Mouse (Mus musculus): ENCODE results near the gene Fnip1. TPM values are rescaled to one million over a fixed set of nuclear protein-coding genes. Genes with fewer than 3 reads are reported as not detected.
"Not testable (repeated sequence)": the region's sequence is repeated elsewhere in the genome, so short reads cannot be mapped to it uniquely, and the experiment has no call there.

Fnip1 gene
- 11.1 and 12.4 TPM in 2 replicates for polyA plus RNA-seq (2014; fragmentation: Nextera tagmentation; extraction: Ambion mirVana)

GRCm38 (mm10) chr11:54437823-54438337 is at the start of gene Fnip1:
Gene Fnip1 (plus strand): TSS chr11:54438199.
- Histone ChIP-seq H3K4me2 (peak within 1 kb of the TSS; percentile 84), H3K27ac (ENCODE audit: low read depth) (peak within 1 kb of the TSS; percentile 87), H3K4me1 (ENCODE audit: insufficient read depth) (peaks cover 8% of the 10 kb centered on the region; the same call in 1 of the 2 replicates), H3K9me3 (ENCODE audit: low read depth, low read length) (no peaks in the 10 kb centered on the region), H3K4me3 (ENCODE audit: low read depth, low read length) (peak within 1 kb of the TSS; percentile 92), H3K9ac (peak within 1 kb of the TSS; percentile 94), H3K36me3 (ENCODE audit: insufficient read depth) (no peaks in the 10 kb centered on the region), H3K27me3 (ENCODE audit: insufficient read depth, low read length) (no peaks in the 10 kb centered on the region)
- peak; percentile 97 for DNase-seq
- under 1% methylated on average over 47 of the region's 47 CpGs for WGBS
- peak; percentile 97 for ATAC-seq (ENCODE audit: insufficient read depth)
- no peak for TF ChIP-seq CTCF (IDR thresholded peaks at IDR 0.05; ENCODE audit: low read depth)

GRCm38 (mm10) chr11:54390386-54390785 is 47.6 kb upstream of the Fnip1 start:
- H3K27me3 ChIP-seq (ENCODE audit: insufficient read depth, low read length), result no peaks in the 10 kb centered on the region
- TF ChIP-seq CTCF (IDR thresholded peaks at IDR 0.05; ENCODE audit: low read depth), result no peak
- ATAC-seq (ENCODE audit: insufficient read depth) (no peak), DNase-seq (no peak)
- no peaks in the 10 kb centered on the region for H3K4me1 ChIP-seq (ENCODE audit: insufficient read depth)
- no peak overlapping the region for H3K27ac ChIP-seq (ENCODE audit: low read depth)
- H3K4me2 ChIP-seq, result no peak overlapping the region
- no peaks in the 10 kb centered on the region for H3K36me3 ChIP-seq (ENCODE audit: insufficient read depth)
- H3K9me3 ChIP-seq (ENCODE audit: low read depth, low read length), result no peaks in the 10 kb centered on the region
- no peak overlapping the region for H3K4me3 ChIP-seq (ENCODE audit: low read depth, low read length)
- H3K9ac ChIP-seq, result no peak overlapping the region
- 49% methylated on average over 8 of the region's 8 CpGs for WGBS

DNA sequence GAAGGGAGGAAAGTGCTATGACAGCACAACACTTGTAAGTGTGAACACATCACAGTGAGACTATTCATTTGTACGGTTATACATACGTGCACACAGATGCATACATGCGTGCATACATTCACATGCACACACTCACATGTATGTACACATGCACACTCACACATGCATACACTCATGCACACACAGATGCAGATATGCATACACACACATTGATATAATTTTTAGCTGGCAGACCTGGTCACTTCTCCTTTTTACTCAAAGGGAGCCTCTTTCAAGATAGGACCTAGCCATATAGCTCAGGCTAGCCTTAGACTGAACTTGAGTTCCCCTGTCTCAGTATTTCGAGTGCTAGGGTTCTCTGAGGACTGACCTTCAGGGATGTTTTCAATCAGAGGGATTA is 46.7 kb upstream of the Fnip1 start:
- Histone ChIP-seq H3K4me2 (no peak overlapping the region), H3K4me3 (ENCODE audit: low read depth, low read length) (no peak overlapping the region), H3K27ac (ENCODE audit: low read depth) (no peak overlapping the region), H3K9me3 (ENCODE audit: low read depth, low read length) (no peaks in the 10 kb centered on the region), H3K27me3 (ENCODE audit: insufficient read depth, low read length) (no peaks in the 10 kb centered on the region), H3K4me1 (ENCODE audit: insufficient read depth) (no peaks in the 10 kb centered on the region), H3K36me3 (ENCODE audit: insufficient read depth) (no peaks in the 10 kb centered on the region), H3K9ac (no peak overlapping the region)
- DNase-seq (no peak), ATAC-seq (ENCODE audit: insufficient read depth) (no peak)
- no peak for TF ChIP-seq CTCF (IDR thresholded peaks at IDR 0.05; ENCODE audit: low read depth)
- WGBS, result 82% methylated on average over 4 of the region's 4 CpGs

- no peak for TF ChIP-seq CTCF (IDR thresholded peaks at IDR 0.05; ENCODE audit: low read depth)
- no peaks in the 10 kb centered on the region for H3K36me3 ChIP-seq (ENCODE audit: insufficient read depth)
- H3K4me1 ChIP-seq (ENCODE audit: insufficient read depth), result no peaks in the 10 kb centered on the region
- DNase-seq (no peak), ATAC-seq (ENCODE audit: insufficient read depth) (no peak)
- 72% methylated on average over 1 of the region's 1 CpGs for WGBS
- H3K4me2 ChIP-seq, result no peak overlapping the region
- H3K9ac ChIP-seq, result no peak overlapping the region
- H3K4me3 ChIP-seq (ENCODE audit: low read depth, low read length), result no peak overlapping the region
- H3K27ac ChIP-seq (ENCODE audit: low read depth), result no peak overlapping the region
- H3K27me3 ChIP-seq (ENCODE audit: insufficient read depth, low read length), result no peaks in the 10 kb centered on the region
- no peaks in the 10 kb centered on the region for H3K9me3 ChIP-seq (ENCODE audit: low read depth, low read length)
Measured at GRCm38 (mm10) chr11:54396686-54397085, 41.3 kb upstream of the Fnip1 start.

DNA sequence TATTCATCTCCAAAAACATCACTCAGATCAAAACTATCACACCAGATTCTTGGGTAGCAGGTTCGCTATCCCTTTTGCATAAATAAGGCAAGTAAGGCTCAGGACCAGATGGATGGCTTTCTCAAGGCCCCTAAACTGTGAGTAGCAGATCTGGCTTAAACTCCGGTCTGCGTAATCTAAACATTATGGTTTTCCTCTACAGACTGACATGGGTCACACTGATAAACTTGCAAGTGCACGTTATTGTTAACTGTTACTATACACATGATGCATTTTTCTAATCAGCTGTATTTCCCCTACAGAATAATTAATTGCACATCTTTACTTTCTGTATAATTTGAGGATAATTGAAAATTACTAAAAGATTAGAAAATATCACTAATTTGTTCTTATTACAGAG is 39.9 kb upstream of the Fnip1 start:
- no peak overlapping the region for H3K4me3 ChIP-seq (ENCODE audit: low read depth, low read length)
- WGBS, result 38% methylated on average over 4 of the region's 4 CpGs
- no peaks in the 10 kb centered on the region for H3K9me3 ChIP-seq (ENCODE audit: low read depth, low read length)
- no peak for TF ChIP-seq CTCF (IDR thresholded peaks at IDR 0.05; ENCODE audit: low read depth)
- no peak overlapping the region for H3K4me2 ChIP-seq
- ATAC-seq (ENCODE audit: insufficient read depth) (no peak), DNase-seq (no peak)
- H3K4me1 ChIP-seq (ENCODE audit: insufficient read depth), result no peaks in the 10 kb centered on the region
- no peaks in the 10 kb centered on the region for H3K27me3 ChIP-seq (ENCODE audit: insufficient read depth, low read length)
- no peaks in the 10 kb centered on the region for H3K36me3 ChIP-seq (ENCODE audit: insufficient read depth)
- H3K27ac ChIP-seq (ENCODE audit: low read depth), result no peak overlapping the region
- H3K9ac ChIP-seq, result no peak overlapping the region

GRCm38 (mm10) chr11:54400803-54401202 is 37.2 kb upstream of the Fnip1 start:
- not testable (repeated sequence) for ATAC-seq (ENCODE audit: insufficient read depth); H3K36me3 ChIP-seq (ENCODE audit: insufficient read depth); H3K27me3 ChIP-seq (ENCODE audit: insufficient read depth, low read length); H3K4me2 ChIP-seq; H3K4me3 ChIP-seq (ENCODE audit: low read depth, low read length); H3K27ac ChIP-seq (ENCODE audit: low read depth); H3K4me1 ChIP-seq (ENCODE audit: insufficient read depth); H3K9me3 ChIP-seq (ENCODE audit: low read depth, low read length); DNase-seq; H3K9ac ChIP-seq
- 87% methylated on average over 20 of the region's 20 CpGs for whole genome bisulfite sequencing

- Histone ChIP-seq H3K4me3 (ENCODE audit: low read depth, low read length) (no peak overlapping the region), H3K27ac (ENCODE audit: low read depth) (no peak overlapping the region), H3K36me3 (ENCODE audit: insufficient read depth) (no peaks in the 10 kb centered on the region), H3K9me3 (ENCODE audit: low read depth, low read length) (no peaks in the 10 kb centered on the region), H3K4me1 (ENCODE audit: insufficient read depth) (no peaks in the 10 kb centered on the region), H3K27me3 (ENCODE audit: insufficient read depth, low read length) (no peaks in the 10 kb centered on the region), H3K9ac (no peak overlapping the region), H3K4me2 (no peak overlapping the region)
- ATAC-seq (ENCODE audit: insufficient read depth), result no peak
- no peak for DNase-seq
- no peak for TF ChIP-seq CTCF (IDR thresholded peaks at IDR 0.05; ENCODE audit: low read depth)
- 69% methylated on average over 4 of the region's 4 CpGs for WGBS
Measured at GRCm38 (mm10) chr11:54404885-54405284, 33.1 kb upstream of the Fnip1 start.
